Mouse (Mus musculus) intestine, embryonic 16.5 days (tissue): ENCODE measurements around the gene Ireb2. TPM values are rescaled to one million over a fixed set of nuclear protein-coding genes. Genes with fewer than 3 reads are reported as not detected.
"Not testable (repeated sequence)": the region's sequence is repeated elsewhere in the genome, so short reads cannot be mapped to it uniquely, and the experiment has no call there.

Experiments
- ATAC-seq: fragments of 200-750 bp; cut with Nextera tagmentation; 2 replicates; pipeline ENCODE4 v1.8.0; 2017; ENCODE audit warnings: moderate TSS enrichment, moderate library complexity
- H3K27ac ChIP-seq: fragments of 300-500 bp; sonication (generic); 2 replicates; pipeline ENCODE4 v1.5.1; 2014; ENCODE audit warnings: mild to moderate bottlenecking, low read length
- H3K27me3 ChIP-seq: fragments of 300-500 bp; sonication (generic); replicated peaks from 2 replicates; pipeline ENCODE4 v1.6.1; 2014; ENCODE audit warnings: low read length, control low read depth, mixed read lengths; ENCODE audit not compliant: control insufficient read depth, insufficient read depth
- H3K36me3 ChIP-seq: fragments of 300-500 bp; sonication (generic); 2 replicates; pipeline ENCODE4 v1.6.1; 2014; ENCODE audit warnings: low read length, control low read depth; ENCODE audit not compliant: control insufficient read depth, insufficient read depth
- H3K4me1 ChIP-seq: fragments of 300-500 bp; sonication (generic); 2 replicates; pipeline ENCODE4 v1.6.1; 2014; ENCODE audit warnings: low read length, control low read depth, mixed read lengths; ENCODE audit not compliant: control insufficient read depth, insufficient read depth
- H3K4me2 ChIP-seq: fragments of 300-500 bp; sonication (generic); 2 replicates; pipeline ENCODE4 v1.6.1; 2014; ENCODE audit warnings: low read depth, low read length, control low read depth
- H3K4me3 ChIP-seq: fragments of 300-500 bp; sonication (generic); 2 replicates; pipeline ENCODE4 v1.5.1; 2014; ENCODE audit warnings: mild to moderate bottlenecking, low read length
- H3K9ac ChIP-seq: fragments of 300-500 bp; sonication (generic); 2 replicates; pipeline ENCODE4 v1.6.1; 2014; ENCODE audit warnings: low read depth, low read length
- H3K9me3 ChIP-seq: fragments of 300-500 bp; sonication (generic); 2 replicates; pipeline ENCODE4 v1.6.1; 2016; ENCODE audit warnings: low read length, control low read depth; ENCODE audit not compliant: control insufficient read depth
- WGBS: fragments of 180-500 bp; shearing (Covaris S2); extraction: QIAGEN DNeasy Blood & Tissue Kit; methylation state at CpG from one replicate; pipeline ENCODE4 v1.1.7; 2014; 5-methylcytosine and 5-hydroxymethylcytosine counted together
- polyA plus RNA-seq: library from polyadenylated mRNA; unstranded; fragments of >200 nt; fragmentation: Nextera tagmentation; extraction: Ambion mirVana; gene quantifications from 2 replicates; pipeline ENCODE4 v1.2.1, GENCODE M21; 2015

Gene Ireb2
- polyA plus RNA-seq, 1 experiment from 2014 or later, result 21.0 TPM

- WGBS, result 87% methylated on average over 1 of the region's 1 CpGs
Measured at GRCm38 (mm10) chr9:54840145-54840544, 23.4 kb upstream of the Ireb2 start.

GRCm38 (mm10) chr9:54842311-54842710, 21.3 kb upstream of the Ireb2 start:
- Histone ChIP-seq H3K27me3 (no peaks in the 10 kb centered on the region), H3K4me2 (no peak overlapping the region), H3K9ac (no peak overlapping the region), H3K36me3 (no peaks in the 10 kb centered on the region), H3K9me3 (no peaks in the 10 kb centered on the region), H3K4me3 (no peak overlapping the region), H3K27ac (no peak overlapping the region), H3K4me1 (no peaks in the 10 kb centered on the region)
- ATAC-seq, result no peak
- WGBS, result 72% methylated on average over 5 of the region's 5 CpGs

More at GRCm38 (mm10) chr9:54840145-54840544, 23.4 kb upstream of the Ireb2 start:
- Histone ChIP-seq H3K27me3 (no peaks in the 10 kb centered on the region), H3K4me1 (no peaks in the 10 kb centered on the region), H3K4me3 (no peak overlapping the region), H3K36me3 (no peaks in the 10 kb centered on the region), H3K27ac (no peak overlapping the region), H3K4me2 (no peak overlapping the region), H3K9ac (no peak overlapping the region), H3K9me3 (no peaks in the 10 kb centered on the region)
- no peak for ATAC-seq

GRCm38 (mm10) chr9:54843887-54844286, 19.7 kb upstream of the Ireb2 start:
- no peaks in the 10 kb centered on the region for H3K9me3 ChIP-seq
- H3K9ac ChIP-seq, result no peak overlapping the region
- no peak for ATAC-seq
- H3K4me3 ChIP-seq, result no peak overlapping the region
- no peak overlapping the region for H3K4me2 ChIP-seq
- H3K4me1 ChIP-seq, result no peaks in the 10 kb centered on the region
- H3K27ac ChIP-seq, result no peak overlapping the region
- no peaks in the 10 kb centered on the region for H3K27me3 ChIP-seq
- no peaks in the 10 kb centered on the region for H3K36me3 ChIP-seq
- WGBS, result 65% methylated on average over 6 of the region's 6 CpGs

GRCm38 (mm10) chr9:54844556-54845176, 18.9 kb upstream of the Ireb2 start:
- Histone ChIP-seq H3K4me2 (no peak overlapping the region), H3K36me3 (no peaks in the 10 kb centered on the region), H3K4me3 (no peak overlapping the region), H3K9ac (no peak overlapping the region), H3K27me3 (no peaks in the 10 kb centered on the region), H3K9me3 (no peaks in the 10 kb centered on the region), H3K4me1 (no peaks in the 10 kb centered on the region), H3K27ac (no peak overlapping the region)
- ATAC-seq, result no peak
- 62% methylated on average over 3 of the region's 3 CpGs for WGBS

- no peaks in the 10 kb centered on the region for H3K36me3 ChIP-seq
- H3K9ac ChIP-seq, result no peak overlapping the region
- no peaks in the 10 kb centered on the region for H3K27me3 ChIP-seq
- H3K4me1 ChIP-seq, result no peaks in the 10 kb centered on the region; the same call in 1 of the 2 replicates
- H3K9me3 ChIP-seq, result no peaks in the 10 kb centered on the region
- no peak overlapping the region for H3K4me2 ChIP-seq
- H3K27ac ChIP-seq, result no peak overlapping the region
- no peak for ATAC-seq
- H3K4me3 ChIP-seq, result no peak overlapping the region
Measured at GRCm38 (mm10) chr9:54848203-54848602, 15.4 kb upstream of the Ireb2 start.

GRCm38 (mm10) chr9:54853036-54853435, 10.6 kb upstream of the Ireb2 start:
- not testable (repeated sequence) for H3K36me3 ChIP-seq, H3K4me2 ChIP-seq, H3K9me3 ChIP-seq, H3K4me1 ChIP-seq, H3K4me3 ChIP-seq, H3K27me3 ChIP-seq, H3K9ac ChIP-seq
- H3K27ac ChIP-seq, result peak overlapping the region; percentile 44
- WGBS, result 48% methylated on average over 6 of the region's 6 CpGs
- ATAC-seq, result peak; percentile 73

- H3K4me1 ChIP-seq, result peaks cover 9% of the 10 kb centered on the region
- peak; percentile 42 for ATAC-seq
- H3K27me3 ChIP-seq, result no peaks in the 10 kb centered on the region
- H3K9me3 ChIP-seq, result no peaks in the 10 kb centered on the region
- peak overlapping the region; percentile 25; the same call in 1 of the 2 replicates for H3K27ac ChIP-seq
- WGBS, result 31% methylated on average over 4 of the region's 4 CpGs
- no peak overlapping the region for H3K4me2 ChIP-seq
- no peak overlapping the region for H3K4me3 ChIP-seq
- H3K9ac ChIP-seq, result no peak overlapping the region
- no peaks in the 10 kb centered on the region for H3K36me3 ChIP-seq
Measured at GRCm38 (mm10) chr9:54853619-54854018, 10.0 kb upstream of the Ireb2 start.

- ATAC-seq, result peak; percentile 34; the same call in 1 of the 2 replicates
- Histone ChIP-seq H3K4me2 (no peak overlapping the region), H3K36me3 (no peaks in the 10 kb centered on the region), H3K4me1 (peaks cover 9% of the 10 kb centered on the region), H3K4me3 (no peak overlapping the region), H3K27ac (no peak overlapping the region), H3K27me3 (no peaks in the 10 kb centered on the region), H3K9ac (no peak overlapping the region), H3K9me3 (no peaks in the 10 kb centered on the region)
- whole genome bisulfite sequencing, result 47% methylated on average over 6 of the region's 6 CpGs
Measured at GRCm38 (mm10) chr9:54855638-54856037, 8.0 kb upstream of the Ireb2 start.

- H3K4me1 ChIP-seq, result peaks cover 9% of the 10 kb centered on the region
- no peak overlapping the region for H3K27ac ChIP-seq
- 76% methylated on average over 6 of the region's 6 CpGs for WGBS
- no peak overlapping the region for H3K4me2 ChIP-seq
- H3K4me3 ChIP-seq, result no peak overlapping the region
- H3K9me3 ChIP-seq, result no peaks in the 10 kb centered on the region
- H3K27me3 ChIP-seq, result no peaks in the 10 kb centered on the region
- ATAC-seq, result no peak
- no peak overlapping the region for H3K9ac ChIP-seq
- no peaks in the 10 kb centered on the region for H3K36me3 ChIP-seq
Measured at GRCm38 (mm10) chr9:54856121-54856520, 7.5 kb upstream of the Ireb2 start.

GRCm38 (mm10) chr9:54857474-54857873, 6.1 kb upstream of the Ireb2 start:
- 24% methylated on average over 3 of the region's 3 CpGs for WGBS
- Histone ChIP-seq H3K27me3 (no peaks in the 10 kb centered on the region), H3K36me3 (no peaks in the 10 kb centered on the region), H3K4me2 (no peak overlapping the region), H3K9ac (no peak overlapping the region), H3K27ac (no peak overlapping the region), H3K4me3 (no peak overlapping the region), H3K9me3 (no peaks in the 10 kb centered on the region), H3K4me1 (peaks cover 9% of the 10 kb centered on the region)
- no peak for ATAC-seq
